Mouse (Mus musculus) hindlimb bud, embryonic 11.5 days (tissue): Measurements from ENCODE around the gene Slc6a9.

ENCODE experiments used
- DNase-seq: peaks from one replicate; pipeline ENCODE4 v3.0.0-alpha.2; 2012; ENCODE audit warnings: low read depth, low spot score; ENCODE audit errors: extremely low spot score

The Slc6a9 gene

GRCm38 (mm10) chr4:117834457-117834844 lies at the start of gene Slc6a9:
Gene Slc6a9, plus strand, starts transcription at chr4:117834506.
- no peak for DNase-seq

DNA sequence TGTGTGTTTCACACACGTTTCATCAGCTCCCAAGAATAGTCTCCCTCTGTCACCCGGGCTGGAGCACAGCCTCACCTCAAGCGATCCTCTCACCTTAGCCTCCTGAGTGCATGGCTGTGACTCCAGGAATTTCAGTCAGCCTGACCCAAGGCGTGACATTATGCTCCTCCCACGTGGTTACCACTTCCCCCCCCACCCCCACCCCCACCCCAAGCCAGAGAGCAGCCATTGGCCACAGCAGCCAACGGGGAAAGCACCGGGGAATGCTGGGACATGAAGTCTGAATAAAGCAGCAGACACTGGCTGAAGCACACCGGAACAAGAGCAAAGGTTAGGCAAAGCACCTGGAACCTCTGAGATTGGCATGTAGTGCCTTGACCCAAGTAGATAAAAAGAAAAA lies 47.3 kb upstream of the Slc6a9 start:
- no peak for DNase-seq

GRCm38 (mm10) chr4:117788308-117788707 lies 46.0 kb upstream of the Slc6a9 start:
- no peak for DNase-seq

GRCm38 (mm10) chr4:117799904-117800303 lies 34.4 kb upstream of the Slc6a9 start:
- no peak for DNase-seq

- no peak for DNase-seq
These were observed 27.3 kb upstream of the Slc6a9 start for GRCm38 (mm10) chr4:117806992-117807391.

DNA sequence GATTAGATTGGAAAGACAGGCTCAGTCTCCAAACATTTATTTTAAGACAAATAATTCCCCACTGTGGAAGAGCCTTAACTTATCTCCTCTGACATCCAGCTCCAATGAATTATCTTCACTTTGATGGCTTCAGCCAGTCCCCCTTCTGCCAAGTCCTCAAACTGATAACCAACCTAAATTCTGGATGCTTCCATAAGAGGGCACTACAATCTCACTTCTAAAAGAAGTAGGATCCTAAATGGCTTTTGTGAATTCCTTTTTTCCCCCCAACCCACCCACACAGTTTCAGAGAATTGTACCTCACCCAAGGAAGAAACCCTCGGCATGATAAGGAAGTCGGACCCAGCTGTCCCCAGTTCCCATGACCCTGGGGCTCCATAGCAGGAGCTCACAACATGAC lies 23.4 kb upstream of the Slc6a9 start:
- DNase-seq: no peak

GRCm38 (mm10) chr4:117813591-117814192 lies 20.6 kb upstream of the Slc6a9 start:
- no peak for DNase-seq

GRCm38 (mm10) chr4:117814333-117814732 lies 20.0 kb upstream of the Slc6a9 start:
- no peak for DNase-seq

DNA sequence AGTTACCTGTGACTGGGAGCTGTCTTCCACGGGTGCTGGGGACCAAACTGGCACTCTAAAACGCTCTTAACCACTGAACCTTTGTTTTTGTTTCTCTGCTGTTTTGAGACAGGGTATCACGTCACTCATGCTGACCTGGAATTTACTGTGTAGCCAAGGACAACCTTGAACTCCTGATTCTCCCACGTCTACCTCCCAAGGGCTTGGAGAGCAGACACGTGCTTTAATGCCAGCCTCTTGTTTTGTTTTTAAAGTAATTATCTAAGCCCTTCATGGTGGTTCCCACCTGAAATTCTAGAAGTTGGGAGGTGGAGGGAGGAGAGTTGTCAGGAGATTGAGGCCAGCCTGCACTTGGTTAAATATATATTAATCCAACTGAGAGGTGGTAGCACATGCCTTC lies 17.5 kb upstream of the Slc6a9 start:
- DNase-seq: no peak

DNA sequence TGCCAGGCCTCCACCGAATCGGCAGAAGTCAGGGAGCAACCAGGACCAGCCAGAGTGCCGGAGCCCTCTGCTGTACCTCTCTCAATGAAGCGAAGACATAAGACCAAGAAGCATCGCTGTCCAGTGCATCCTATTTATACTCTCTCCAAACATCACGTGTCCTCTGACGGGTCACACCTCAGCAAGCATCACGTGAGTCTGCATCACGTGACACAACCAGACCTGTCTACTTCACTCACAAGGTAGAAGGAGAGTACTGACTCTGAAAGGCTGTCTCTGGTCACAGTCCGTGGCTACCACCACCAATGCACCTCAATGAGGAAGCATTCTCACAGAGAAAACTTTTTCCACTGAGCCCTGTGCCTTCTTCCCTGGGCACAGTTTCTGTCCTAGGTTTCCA lies 16.3 kb upstream of the Slc6a9 start:
- no peak for DNase-seq

DNA sequence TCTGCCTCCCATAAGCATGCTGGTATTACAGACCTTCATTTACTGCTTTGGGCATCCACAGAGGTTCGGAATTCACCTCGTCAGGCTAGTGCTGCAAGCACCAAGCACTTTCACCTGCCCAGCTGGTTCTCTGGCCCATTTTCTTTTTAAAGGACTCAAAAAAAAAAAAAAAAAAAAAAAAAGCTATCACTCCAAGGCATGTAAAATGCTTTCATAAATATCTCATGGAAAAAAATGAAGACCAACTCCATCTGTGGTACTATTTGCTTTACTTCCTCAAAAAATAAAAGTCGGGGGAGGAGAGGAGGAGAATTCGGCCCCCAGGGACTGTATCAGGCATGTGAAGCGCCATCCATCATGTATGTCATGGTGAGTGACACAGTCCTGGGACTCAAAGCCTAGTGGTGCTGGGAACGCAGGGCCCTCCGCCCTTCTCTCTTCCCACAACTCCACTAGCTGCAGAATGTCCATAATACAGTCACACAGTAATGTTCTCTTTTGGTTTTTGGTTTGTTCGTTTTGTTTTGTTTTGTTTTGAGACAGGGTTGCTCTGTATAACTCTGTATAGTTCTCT lies 5.6 kb upstream of the Slc6a9 start:
- DNase-seq: no peak

GRCm38 (mm10) chr4:117829260-117830123 lies 4.8 kb upstream of the Slc6a9 start:
- no peak for DNase-seq

DNA sequence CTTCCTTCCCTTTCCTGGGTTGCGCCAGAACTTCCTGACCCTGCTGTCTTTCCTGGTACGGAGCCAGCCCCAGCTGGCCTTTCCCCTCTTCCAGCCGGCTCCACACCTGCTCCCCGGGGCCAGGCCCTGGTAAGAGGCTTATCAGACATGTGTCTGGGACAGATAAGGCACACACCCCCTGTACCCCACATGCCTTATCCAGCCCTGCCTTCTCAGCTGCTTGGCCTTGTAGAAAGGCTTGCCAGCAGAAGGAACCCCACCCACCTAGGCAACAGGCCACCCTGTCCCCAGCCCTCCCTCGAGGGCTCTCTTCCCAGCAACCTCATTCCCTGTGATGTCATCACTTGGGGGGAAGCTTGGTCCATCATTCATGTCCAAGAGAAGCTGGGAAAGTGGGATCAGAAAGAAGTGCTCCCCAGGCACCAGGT lies 4.2 kb upstream of the Slc6a9 start:
- DNase-seq: no peak

- no peak for DNase-seq
These were observed 3.5 kb upstream of the Slc6a9 start for GRCm38 (mm10) chr4:117830801-117831200.

DNA sequence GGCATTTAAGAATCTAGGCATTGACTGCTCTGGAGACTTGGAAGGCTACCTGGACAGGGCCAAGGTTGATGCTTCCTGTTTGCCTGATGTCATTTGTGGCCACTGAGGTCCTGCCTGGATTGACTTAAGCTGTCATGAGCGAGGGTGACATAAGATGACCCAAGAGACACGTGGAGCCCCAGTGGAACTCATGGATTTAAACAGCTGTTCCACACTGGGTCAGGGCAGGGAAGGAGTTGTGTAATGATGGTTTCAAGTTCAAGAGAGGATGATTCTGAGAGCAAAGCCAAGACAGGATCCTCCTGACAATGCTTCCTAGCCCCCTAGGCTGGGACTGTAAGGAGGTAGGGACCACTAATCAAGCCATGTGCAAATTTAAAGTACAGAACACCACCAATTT lies 2.8 kb upstream of the Slc6a9 start:
- no peak for DNase-seq

DNA sequence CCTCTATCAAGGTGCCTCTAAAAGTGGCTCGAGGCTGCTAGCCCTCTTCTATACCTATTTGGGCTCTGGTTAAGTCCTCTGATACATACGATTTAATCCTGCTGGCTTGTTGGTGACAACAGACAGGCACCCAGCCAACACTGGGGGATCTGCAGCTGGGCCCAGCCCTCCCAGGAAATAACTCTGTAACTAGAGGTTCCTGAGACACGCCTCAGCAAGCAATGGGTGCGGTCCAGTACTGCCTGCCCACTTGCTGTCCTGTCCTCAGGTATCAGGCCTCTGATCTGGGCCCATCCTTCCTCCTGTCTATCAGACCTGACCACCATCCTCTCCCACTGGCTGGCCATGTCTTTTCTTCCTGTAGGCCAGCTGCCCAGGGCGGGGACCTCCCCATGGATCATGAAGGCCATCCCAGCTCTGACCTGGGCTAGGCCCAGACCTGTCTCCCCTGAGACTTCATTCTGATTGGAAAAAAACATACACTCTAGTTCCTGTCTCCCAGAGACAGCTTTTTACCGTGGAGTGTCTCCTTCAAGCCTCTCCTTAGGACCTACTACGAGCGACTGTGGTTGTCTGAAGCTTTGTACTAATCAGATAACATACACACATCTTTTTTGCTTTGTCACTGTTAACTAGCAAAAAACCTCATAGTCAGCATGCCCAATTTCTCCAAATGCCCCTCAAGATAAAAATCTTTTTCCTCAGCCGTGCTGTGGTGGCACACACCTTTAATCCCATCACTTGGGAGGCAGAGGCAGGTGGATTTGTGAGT lies 2.2 kb upstream of the Slc6a9 start:
- no peak for DNase-seq

GRCm38 (mm10) chr4:117834845-117835530 lies 682 bp downstream of the Slc6a9 start:
- no peak for DNase-seq

GRCm38 (mm10) chr4:117835531-117836111 lies 1.3 kb downstream of the Slc6a9 start:
- no peak for DNase-seq

- no peak for DNase-seq
These were observed 2.0 kb downstream of the Slc6a9 start for GRCm38 (mm10) chr4:117836204-117836767.

DNA sequence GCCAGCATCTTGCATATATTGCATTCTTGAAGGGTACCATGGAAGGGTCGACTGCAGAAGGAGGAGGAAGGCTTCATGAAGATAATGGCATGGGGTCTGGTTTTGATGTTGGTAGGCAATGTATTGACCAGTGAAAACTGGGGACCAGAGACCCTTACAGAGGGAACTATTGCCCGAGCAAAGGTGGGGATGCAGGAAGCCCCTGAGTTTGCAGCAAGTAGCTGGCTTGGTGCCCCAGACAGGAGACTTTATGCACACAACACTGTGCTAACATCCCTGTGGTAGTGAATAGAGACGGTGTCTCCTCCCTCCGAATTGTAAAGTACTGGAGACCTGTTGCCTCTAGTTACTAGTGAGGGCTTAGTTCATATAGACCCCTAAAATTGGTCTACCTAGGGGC lies 3.0 kb downstream of the Slc6a9 start:
- DNase-seq: no peak
